Mouse (Mus musculus) adrenal gland, adult (tissue): Measurements from ENCODE around the gene Tmem115.

Experiments
- DNase-seq, 2 experiments: peaks; one replicate each; pipeline ENCODE4 v3.0.0; 2022 to 2023; ENCODE audit warnings: low spot score in 1 of 2; ENCODE audit not compliant: inconsistent age in 2 of 2

The Tmem115 gene

DNA sequence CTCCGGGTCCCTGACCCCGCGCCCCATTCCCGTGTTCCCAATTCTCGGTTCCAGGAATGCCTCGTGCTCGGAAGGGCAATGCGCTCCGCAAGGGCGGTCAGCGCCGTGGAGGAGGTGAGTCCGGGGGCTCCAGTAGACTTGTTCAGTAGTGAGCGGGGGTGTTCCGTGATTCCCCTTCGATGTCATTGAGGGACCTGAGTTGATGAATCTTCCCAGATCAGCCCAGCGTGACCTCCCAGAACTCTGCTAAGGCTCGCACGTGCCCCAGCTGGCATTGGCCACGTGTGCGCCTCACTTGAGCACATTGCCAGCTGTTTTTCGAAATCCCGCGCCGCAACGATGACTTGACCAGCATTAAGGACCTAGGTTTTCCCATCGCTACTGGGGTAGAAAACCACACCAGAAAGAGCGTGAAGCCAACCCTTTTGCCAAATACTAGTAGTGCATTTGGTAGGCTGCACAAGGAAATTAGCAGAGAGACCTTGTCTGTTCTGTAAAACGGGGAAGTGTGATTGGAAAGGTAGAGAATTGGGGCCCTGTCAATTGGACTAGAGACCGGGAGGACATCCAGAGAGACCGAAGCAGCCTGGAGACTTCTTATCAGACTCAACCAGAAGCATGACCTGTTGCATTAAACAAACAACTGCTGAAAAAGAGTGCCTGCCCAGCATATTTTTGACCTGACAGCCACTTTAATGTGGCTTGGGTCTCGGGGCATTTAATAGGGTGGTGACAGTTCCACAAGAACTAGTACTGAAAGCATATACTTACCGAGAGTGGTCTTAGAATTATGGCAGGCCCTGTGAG is 54.3 kb downstream of the Tmem115 start:
- DNase-seq = no peak
